Mouse (Mus musculus): ENCODE results near the gene Col5a1.

GRCm38 (mm10) chr2:28075616-28076187 is 189.5 kb downstream of the Col5a1 start:
- TF ChIP-seq CTCF (conservative IDR thresholded peaks at IDR 0.05; ENCODE audit: low read length) (no peak), NANOG (IDR thresholded peaks at IDR 0.05; ENCODE audit: borderline replicate concordance, low read length) (no peak)
